Comparison of ENCODE assay signal across 16 mouse cellular contexts in genomic region chr16:54592643-54593042, GRCm38 (mm10).
DNase-seq lines count a peak whose midpoint lies in the region; ATAC-seq lines count a peak whose summit lies in the region.
"Had no signal": no experiment of that assay in that cellular context is flagged by ENCODE, and none has a peak within 500 bp of the region (broad histone marks: within the 10 kb centered on the region; RNA-seq: fewer than 3 reads in every experiment).

No protein-coding gene starts in this region.

- H3K27me3 ChIP-seq in neural tube, embryonic 14.5 days (ENCODE audit: control insufficient read depth, insufficient read depth, low read length): no peaks in the 10 kb centered on the region
- no peaks in the 10 kb centered on the region for H3K27me3 ChIP-seq in neural tube, embryonic 15.5 days (replicated peaks)
- H3K27me3 ChIP-seq: limb, embryonic 15.5 days; neural tube, embryonic 13.5 days had no signal

- no peak overlapping the region for H3K4me2 ChIP-seq in neural tube, embryonic 14.5 days (ENCODE audit: low read depth, low read length)
- H3K4me2 ChIP-seq in neural tube, embryonic 15.5 days: no peak overlapping the region
- H3K4me2 ChIP-seq: limb, embryonic 15.5 days; neural tube, embryonic 13.5 days had no signal

- H3K4me3 ChIP-seq in neural tube, embryonic 14.5 days (ENCODE audit: low read depth, low read length): no peak overlapping the region
- no peak overlapping the region for H3K4me3 ChIP-seq in neural tube, embryonic 15.5 days (replicated peaks)
- H3K4me3 ChIP-seq: limb, embryonic 15.5 days; neural tube, embryonic 13.5 days had no signal

- DNase-seq in cerebellum, postnatal 10 days: peak; percentile 17 to 34
- peak; percentile 4 for DNase-seq in left cerebral cortex, postnatal 4 days
- no peak for DNase-seq in kidney, adult 9 months
- DNase-seq in spleen, postnatal 36 days (ENCODE audit: low spot score in 2 of 2): no peak
- DNase-seq: adrenal gland, adult 2 months; embryo, embryonic 11 days; kidney, postnatal 10 days; lung, adult 18-20 months; thymus, postnatal 36 days had no signal

- intact Hi-C loops in left cerebral cortex, postnatal 4 days (cut with DNase I): no loop called here

- no peaks in the 10 kb centered on the region for H3K4me1 ChIP-seq in neural tube, embryonic 14.5 days (ENCODE audit: control insufficient read depth, insufficient read depth, low read length)
- H3K4me1 ChIP-seq in neural tube, embryonic 15.5 days: no peaks in the 10 kb centered on the region
- H3K4me1 ChIP-seq: limb, embryonic 15.5 days; neural tube, embryonic 13.5 days had no signal

- WGBS in neural tube, embryonic 14.5 days: 61% methylated on average over 2 of the region's 2 CpGs
- WGBS in neural tube, embryonic 15.5 days: 54% methylated on average over 2 of the region's 2 CpGs

- ATAC-seq in cerebellum, adult (ENCODE audit: insufficient number of reproducible peaks, low FRiP score, low TSS enrichment): no peak
- peak; percentile 49; the same call in 1 of the 2 replicates for ATAC-seq in neural tube, embryonic 14.5 days (ENCODE audit: low read depth)
- ATAC-seq in neural tube, embryonic 15.5 days (ENCODE audit: low FRiP score): no peak
- no peak for ATAC-seq in megakaryocyte progenitor cell, adult 5-6 weeks (replicated peaks; ENCODE audit: poor library complexity)

- no peaks in the 10 kb centered on the region for H3K36me3 ChIP-seq in neural tube, embryonic 14.5 days (ENCODE audit: control insufficient read depth, insufficient read depth, low read length)
- no peaks in the 10 kb centered on the region for H3K36me3 ChIP-seq in neural tube, embryonic 15.5 days
- H3K36me3 ChIP-seq: limb, embryonic 15.5 days; neural tube, embryonic 13.5 days had no signal

- no peak overlapping the region for H3K27ac ChIP-seq in neural tube, embryonic 14.5 days (ENCODE audit: low read depth, low read length)
- H3K27ac ChIP-seq in neural tube, embryonic 15.5 days (replicated peaks): no peak overlapping the region
- H3K27ac ChIP-seq: limb, embryonic 15.5 days; macrophage; neural tube, embryonic 13.5 days had no signal

- H3K9me3 ChIP-seq in neural tube, embryonic 14.5 days (ENCODE audit: control insufficient read depth, low read length): no peaks in the 10 kb centered on the region
- no peaks in the 10 kb centered on the region for H3K9me3 ChIP-seq in neural tube, embryonic 15.5 days (replicated peaks)
- H3K9me3 ChIP-seq: limb, embryonic 15.5 days; neural tube, embryonic 13.5 days had no signal

- H3K9ac ChIP-seq in neural tube, embryonic 14.5 days (replicated peaks; ENCODE audit: low read depth, low read length): no peak overlapping the region
- no peak overlapping the region for H3K9ac ChIP-seq in neural tube, embryonic 15.5 days (replicated peaks)
- H3K9ac ChIP-seq: limb, embryonic 15.5 days; neural tube, embryonic 13.5 days had no signal

Comparison
In these comparisons a context has a peak if more than half of its experiments do, and no peak if none do; other contexts are left out.
1. DNase-seq: peak in cerebellum, postnatal 10 days (2 of 2) and left cerebral cortex, postnatal 4 days (single experiment); none in kidney, adult 9 months (single experiment) and spleen, postnatal 36 days (0 of 2).